Mouse (Mus musculus) lung, adult 2 months (tissue): ENCODE measurements around the gene Cxxc4. TPM values are rescaled to one million over a fixed set of nuclear protein-coding genes. Genes with fewer than 3 reads are reported as not detected.

Experiments used
- DNase-seq: peaks from one replicate; pipeline ENCODE4 v3.0.0; 2022
- H3K4me1 ChIP-seq: fragments of 200-500 bp; 2 replicates; pipeline ENCODE4 v1.6.1; 2011; ENCODE audit warnings: low read length; ENCODE audit not compliant: control insufficient read depth, insufficient read depth
- H3K4me3 ChIP-seq: fragments of 200-500 bp; replicated peaks from 2 replicates; pipeline ENCODE3; 2011; ENCODE audit warnings: low read depth, mild to moderate bottlenecking, control low read depth, low read length; ENCODE audit errors: extremely low read depth
- CTCF ChIP-seq: fragments of 200-500 bp; IDR thresholded peaks from 2 replicates; pipeline ENCODE4 v1.5.1; 2011; ENCODE audit warnings: mild to moderate bottlenecking, low read length, control low read depth; ENCODE audit not compliant: insufficient read depth
- POLR2A ChIP-seq: fragments of 200-500 bp; IDR thresholded peaks from 2 replicates; pipeline ENCODE4 v1.6.1; 2011; ENCODE audit warnings: low read depth, mild to moderate bottlenecking, control low read depth, low read length, borderline replicate concordance; ENCODE audit errors: extremely low read depth
- WGBS: fragments of 180-500 bp; shearing (Covaris S2); methylation state at CpG from one replicate; pipeline ENCODE4 v1.1.7; 2018; 5-methylcytosine and 5-hydroxymethylcytosine counted together
- polyA plus RNA-seq: library from polyadenylated mRNA; depleted of rRNA; stranded (reverse); fragments of >200 nt; gene quantifications from 2 replicates; pipeline ENCODE4 v1.2.3, GENCODE M21; 2012

The Cxxc4 gene
- polyA plus RNA-seq, 1 experiment = 0.67 TPM

DNA sequence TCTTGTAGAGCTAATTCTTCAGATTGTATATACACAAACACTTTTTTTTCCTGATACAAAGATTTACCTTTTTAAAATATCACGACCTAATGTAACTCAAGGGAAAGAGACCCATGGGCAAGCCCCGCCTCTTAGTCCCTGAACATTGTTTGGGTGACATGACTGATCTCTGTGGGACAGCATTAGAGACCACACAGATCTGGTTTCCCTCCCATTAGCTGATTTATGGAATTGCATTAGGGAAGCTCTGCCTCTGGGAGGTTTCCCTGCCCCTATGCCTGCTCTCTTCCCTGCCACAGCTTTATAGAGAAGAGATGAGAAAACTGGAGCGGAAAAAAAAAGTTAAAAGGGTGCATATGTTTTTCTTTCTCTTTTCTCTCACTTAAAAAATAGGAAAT lies 7.6 kb downstream of the Cxxc4 start:
- no peak overlapping the region for H3K4me3 ChIP-seq
- no peak for TF ChIP-seq CTCF
- TF ChIP-seq POLR2A = no peak
- H3K4me1 ChIP-seq = peaks cover 4% of the 10 kb centered on the region; the same call in 1 of the 2 replicates
- no peak for DNase-seq
- WGBS = 42% methylated on average over 3 of the region's 3 CpGs

DNA sequence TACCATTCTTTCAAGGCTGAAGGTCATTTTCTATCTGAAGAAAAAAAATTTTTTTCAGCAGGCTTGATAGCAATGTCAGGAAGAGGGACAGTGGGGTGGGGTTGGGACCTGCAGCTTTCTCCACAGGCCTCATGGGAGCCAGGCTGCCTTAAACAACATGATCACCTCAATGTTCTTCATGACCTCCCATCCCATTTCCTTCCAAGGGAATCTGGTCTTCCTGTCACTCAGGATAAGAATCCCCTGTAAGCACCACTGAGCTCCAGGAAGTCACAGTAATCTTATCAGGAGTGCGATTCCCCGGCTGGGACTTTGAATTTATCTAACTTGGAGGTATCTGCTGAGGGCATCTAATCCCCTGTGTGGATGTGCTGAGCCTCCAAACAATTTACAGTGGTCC lies 17.9 kb downstream of the Cxxc4 start:
- no peak for DNase-seq
- no peak for TF ChIP-seq POLR2A
- TF ChIP-seq CTCF = no peak
- WGBS = 32% methylated on average over 2 of the region's 2 CpGs
- Histone ChIP-seq H3K4me3 (no peak overlapping the region), H3K4me1 (no peaks in the 10 kb centered on the region)

- Histone ChIP-seq H3K4me3 (no peak overlapping the region), H3K4me1 (no peaks in the 10 kb centered on the region)
- no peak for TF ChIP-seq CTCF
- no peak for TF ChIP-seq POLR2A
- DNase-seq = no peak
- WGBS = 66% methylated on average over 5 of the region's 5 CpGs
Observed at GRCm38 (mm10) chr3:134258715-134259114, 22.4 kb downstream of the Cxxc4 start.

GRCm38 (mm10) chr3:134259300-134259699 lies 23.0 kb downstream of the Cxxc4 start:
- WGBS = 84% methylated on average over 3 of the region's 3 CpGs
- TF ChIP-seq POLR2A (no peak), CTCF (no peak)
- DNase-seq = no peak
- Histone ChIP-seq H3K4me3 (no peak overlapping the region), H3K4me1 (no peaks in the 10 kb centered on the region)

DNA sequence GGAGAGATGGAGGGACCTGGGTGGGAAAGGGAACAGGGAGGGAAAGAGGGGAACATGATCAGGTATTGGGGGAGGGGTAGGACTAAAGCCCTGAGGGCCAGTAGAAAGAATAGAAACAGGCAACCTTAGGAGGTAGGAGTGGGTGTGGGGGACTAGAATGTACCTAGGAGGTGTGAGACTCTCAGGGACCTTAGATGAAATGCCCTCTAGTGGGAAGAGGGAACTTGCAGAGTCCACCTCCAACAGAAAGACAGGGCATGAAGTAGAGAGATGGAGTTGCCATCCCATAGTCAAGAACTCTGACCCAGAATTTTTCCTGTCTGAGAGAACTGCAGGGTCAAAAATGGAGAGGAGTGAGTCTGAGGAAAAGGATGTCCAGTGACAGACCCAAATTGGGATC lies 43.4 kb downstream of the Cxxc4 start:
- Histone ChIP-seq H3K4me1 (no peaks in the 10 kb centered on the region), H3K4me3 (no peak overlapping the region)
- TF ChIP-seq POLR2A (no peak), CTCF (no peak)
- DNase-seq = no peak

GRCm38 (mm10) chr3:134281527-134282370 lies 45.5 kb downstream of the Cxxc4 start:
- WGBS = 31% methylated on average over 14 of the region's 14 CpGs
- Histone ChIP-seq H3K4me1 (no peaks in the 10 kb centered on the region), H3K4me3 (no peak overlapping the region)
- DNase-seq = no peak
- TF ChIP-seq POLR2A = no peak
- no peak for TF ChIP-seq CTCF

GRCm38 (mm10) chr3:134295217-134295616 lies 58.9 kb downstream of the Cxxc4 start:
- 72% methylated on average over 6 of the region's 6 CpGs for WGBS
- TF ChIP-seq CTCF = no peak
- TF ChIP-seq POLR2A = no peak
- Histone ChIP-seq H3K4me1 (no peaks in the 10 kb centered on the region), H3K4me3 (no peak overlapping the region)
- DNase-seq = no peak

GRCm38 (mm10) chr3:134302681-134303491 lies 66.6 kb downstream of the Cxxc4 start:
- Histone ChIP-seq H3K4me1 (no peaks in the 10 kb centered on the region), H3K4me3 (no peak overlapping the region)
- no peak for TF ChIP-seq POLR2A
- TF ChIP-seq CTCF = no peak
- WGBS = 34% methylated on average over 21 of the region's 21 CpGs
- no peak for DNase-seq

DNA sequence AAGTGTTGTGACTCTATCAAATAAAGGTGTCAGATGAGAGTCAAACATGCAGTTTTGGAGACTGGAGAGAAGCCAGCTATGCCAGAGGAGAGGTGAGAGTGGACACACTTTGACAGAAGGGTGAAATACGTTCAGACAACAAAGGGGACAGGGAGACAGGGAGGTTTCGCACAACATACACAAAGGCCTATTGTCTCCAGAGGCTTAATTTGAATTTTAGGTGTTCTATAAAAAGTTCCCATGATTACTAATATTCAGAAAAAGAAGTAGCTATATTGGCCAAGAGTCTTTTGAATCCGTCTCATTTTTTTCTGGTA lies 67.2 kb downstream of the Cxxc4 start:
- WGBS = 49% methylated on average over 3 of the region's 3 CpGs
- Histone ChIP-seq H3K4me1 (no peaks in the 10 kb centered on the region), H3K4me3 (no peak overlapping the region)
- TF ChIP-seq POLR2A = no peak
- no peak for TF ChIP-seq CTCF
- no peak for DNase-seq
